ENCODE assay signal across 26 mouse cellular contexts in genomic region chr3:53027333-53027732, GRCm38 (mm10). TPM values are rescaled to one million over a fixed set of nuclear protein-coding genes. Genes with fewer than 3 reads are reported as not detected.
DNase-seq lines count a peak whose midpoint lies in the region; ATAC-seq and TF ChIP-seq lines count a peak whose summit lies in the region.
"Had no signal": no experiment of that assay in that cellular context is flagged by ENCODE, and none has a peak within 500 bp of the region (broad histone marks: within the 10 kb centered on the region; RNA-seq: fewer than 3 reads in every experiment).

No protein-coding gene starts in this region.

- no peak for TF ChIP-seq POLR2A in heart, adult 2 months (IDR thresholded peaks at IDR 0.05; ENCODE audit: insufficient read depth, low read depth, low read length)
- no peak for TF ChIP-seq POLR2A in CH12.LX (IDR thresholded peaks at IDR 0.05; ENCODE audit: low read depth, low read length)

- H3K9me3 ChIP-seq in heart, postnatal 0 days (replicated peaks; ENCODE audit: control insufficient read depth, low read length) = no peaks in the 10 kb centered on the region
- no peaks in the 10 kb centered on the region for H3K9me3 ChIP-seq in CH12.LX (replicated peaks; ENCODE audit: low read length)
- H3K9me3 ChIP-seq: embryonic facial prominence, embryonic 10.5 days; embryonic facial prominence, embryonic 12.5 days; forebrain, embryonic 10.5 days; forebrain, embryonic 12.5 days had no signal

- no peak overlapping the region for H3K27ac ChIP-seq in heart, postnatal 0 days (ENCODE audit: low read depth)
- no peak overlapping the region for H3K27ac ChIP-seq in heart, adult 2 months
- no peak overlapping the region for H3K27ac ChIP-seq in CH12.LX (ENCODE audit: insufficient read depth, low read depth)
- H3K27ac ChIP-seq: embryonic facial prominence, embryonic 10.5 days; embryonic facial prominence, embryonic 12.5 days; forebrain, embryonic 10.5 days; forebrain, embryonic 12.5 days had no signal

- TF ChIP-seq RAD21 in CH12.LX (IDR thresholded peaks at IDR 0.05; ENCODE audit: low read depth, low read length) = no peak

- H3K4me2 ChIP-seq in heart, postnatal 0 days (ENCODE audit: low read depth, low read length) = no peak overlapping the region
- H3K4me2 ChIP-seq in CH12.LX (ENCODE audit: insufficient read depth, low read depth, poor library complexity, severe bottlenecking) = no peak overlapping the region
- H3K4me2 ChIP-seq: embryonic facial prominence, embryonic 12.5 days; forebrain, embryonic 12.5 days had no signal

- no peak for DNase-seq in heart, postnatal 0 days (ENCODE audit: low spot score)
- DNase-seq in heart, adult 2 months = no peak
- DNase-seq in 416B (ENCODE audit: low read depth) (peak; percentile 35), CH12.LX (ENCODE audit: extremely low read depth) (peak; percentile 9)
- no peak for DNase-seq in natural killer cell, adult 2 months (ENCODE audit: low spot score in 2 of 2)
- DNase-seq: adrenal gland, adult 8-10 months; adrenal gland, postnatal 14 days; adrenal gland, postnatal 36 days; B cell, adult 2 months; cerebellum, adult 11-12 months; cerebellum, adult 2 months; cerebellum, adult 9-10 months; cerebellum, postnatal 10 days; cerebellum, postnatal 25 days had no signal

- in situ Hi-C loops in CH12.LX (cut with MboI; ENCODE audit: low pct_ligation_motif_present, low pct_unique_long_range_greater_than_20kb, low sequenced_read_pairs) = no loop called here

- H3K27me3 ChIP-seq in heart, postnatal 0 days (ENCODE audit: control insufficient read depth, insufficient read depth, low read length) = no peaks in the 10 kb centered on the region
- no peaks in the 10 kb centered on the region for H3K27me3 ChIP-seq in heart, adult 2 months (ENCODE audit: control insufficient read depth, insufficient read depth, low read length)
- no peaks in the 10 kb centered on the region for H3K27me3 ChIP-seq in CH12.LX (replicated peaks)
- H3K27me3 ChIP-seq: embryonic facial prominence, embryonic 12.5 days; forebrain, embryonic 12.5 days; Patski had no signal

- no peak for TF ChIP-seq CTCF in heart, postnatal 0 days (IDR thresholded peaks at IDR 0.05; ENCODE audit: low read depth)
- TF ChIP-seq CTCF in heart, adult 2 months (IDR thresholded peaks at IDR 0.05) = no peak
- TF ChIP-seq CTCF in CH12.LX (conservative IDR thresholded peaks at IDR 0.05 in 1 of 2, IDR thresholded peaks at IDR 0.05 in 1 of 2; ENCODE audit: low read depth in 2 of 2, low read length in 2 of 2) = no peak

- H3K79me2 ChIP-seq in heart, adult 2 months (replicated peaks; ENCODE audit: control insufficient read depth, insufficient read depth, low read length) = no peaks in the 10 kb centered on the region
- no peaks in the 10 kb centered on the region for H3K79me2 ChIP-seq in CH12.LX (replicated peaks; ENCODE audit: control insufficient read depth, extremely low read depth, insufficient read depth, poor library complexity, severe bottlenecking)

- peaks cover 1% of the 10 kb centered on the region; the same call in 1 of the 2 replicates for H3K4me1 ChIP-seq in heart, postnatal 0 days (ENCODE audit: control insufficient read depth, insufficient read depth)
- H3K4me1 ChIP-seq in heart, adult 2 months (ENCODE audit: control insufficient read depth, insufficient read depth, low read length) = no peaks in the 10 kb centered on the region
- no peaks in the 10 kb centered on the region; a peak in 1 of 4 replicates for H3K4me1 ChIP-seq in CH12.LX (ENCODE audit: control insufficient read depth in 1 of 2, insufficient read depth in 2 of 2)
- H3K4me1 ChIP-seq: embryonic facial prominence, embryonic 10.5 days; embryonic facial prominence, embryonic 12.5 days; forebrain, embryonic 10.5 days; forebrain, embryonic 12.5 days had no signal

- intact Hi-C loops in heart, adult 2 months (cut with DNase I) = no loop called here

- dilution Hi-C loops in CH12.LX (cut with MboI; ENCODE audit: extremely low pct_ligation_motif_present, extremely low pct_unique_long_range_greater_than_20kb, low sequenced_read_pairs) = no loop called here

- ATAC-seq in heart, postnatal 0 days (ENCODE audit: insufficient read depth, low read depth) = 0 out of 2 replicates have a peak, but pooled peaks have one; percentile 36
- ATAC-seq in granulocyte monocyte progenitor cell, adult 5-6 weeks (replicated peaks; ENCODE audit: poor library complexity, severe bottlenecking) = peak; percentile 57
- ATAC-seq in erythroid progenitor cell, adult 5-6 weeks (replicated peaks; ENCODE audit: low FRiP score, poor library complexity, severe bottlenecking) = no peak
- ATAC-seq: activated CD4-positive, CD25-positive, alpha-beta regulatory T cell, adult 4 months; CD4-positive, CD25-positive, alpha-beta regulatory T cell, adult 4 months; forebrain, embryonic 14.5 days; forebrain, embryonic 16.5 days; Patski had no signal

- H3K4me3 ChIP-seq in heart, postnatal 0 days (ENCODE audit: low read depth, low read length) = no peak overlapping the region
- no peak overlapping the region for H3K4me3 ChIP-seq in heart, adult 2 months
- no peak overlapping the region for H3K4me3 ChIP-seq in CH12.LX (replicated peaks in 1 of 3; ENCODE audit: low read depth in 2 of 3, low read length in 2 of 3, poor library complexity in 1 of 3)
- H3K4me3 ChIP-seq: embryonic facial prominence, embryonic 10.5 days; embryonic facial prominence, embryonic 12.5 days; forebrain, embryonic 10.5 days; forebrain, embryonic 12.5 days had no signal

- H3K36me3 ChIP-seq in heart, postnatal 0 days (replicated peaks; ENCODE audit: control insufficient read depth, insufficient read depth, low read length) = no peaks in the 10 kb centered on the region
- H3K36me3 ChIP-seq in heart, adult 2 months (ENCODE audit: control insufficient read depth, insufficient read depth, low read length) = no peaks in the 10 kb centered on the region
- H3K36me3 ChIP-seq in CH12.LX (replicated peaks in 1 of 2; ENCODE audit: control insufficient read depth in 1 of 2, insufficient read depth in 1 of 2, low read length in 1 of 2) = no peaks in the 10 kb centered on the region
- H3K36me3 ChIP-seq: embryonic facial prominence, embryonic 10.5 days; embryonic facial prominence, embryonic 12.5 days; forebrain, embryonic 10.5 days; forebrain, embryonic 12.5 days had no signal

- WGBS in heart, postnatal 0 days = 38% methylated on average over 4 of the region's 4 CpGs
- WGBS in heart, adult 2 months = 32% methylated on average over 4 of the region's 4 CpGs

- no peak overlapping the region for H3K9ac ChIP-seq in heart, postnatal 0 days (replicated peaks; ENCODE audit: low read depth, low read length)
- no peak overlapping the region for H3K9ac ChIP-seq in heart, adult 2 months (ENCODE audit: low read depth, low read length)
- H3K9ac ChIP-seq in CH12.LX (ENCODE audit: insufficient read depth, low read depth) = no peak overlapping the region
- H3K9ac ChIP-seq: embryonic facial prominence, embryonic 12.5 days; forebrain, embryonic 12.5 days had no signal

- no peak for TF ChIP-seq EP300 in heart, postnatal 0 days (IDR thresholded peaks at IDR 0.05; ENCODE audit: low read depth)
- TF ChIP-seq EP300 in heart, adult 2 months (IDR thresholded peaks at IDR 0.05; ENCODE audit: insufficient read depth, low read depth, low read length) = no peak
- no peak for TF ChIP-seq EP300 in CH12.LX (IDR thresholded peaks at IDR 0.05; ENCODE audit: low read length)

TF ChIP-seq in CH12.LX, 34 proteins besides CTCF, POLR2A, EP300 and RAD21:
- TF ChIP-seq MAFK (IDR thresholded peaks at IDR 0.05; ENCODE audit: insufficient replicate concordance, low read length) (no peak), RCOR1 (conservative IDR thresholded peaks at IDR 0.05; ENCODE audit: low read depth, low read length) (no peak), CHD2 (IDR thresholded peaks at IDR 0.05; ENCODE audit: low read length) (no peak), GABPA (IDR thresholded peaks at IDR 0.05; ENCODE audit: insufficient replicate concordance, low read depth, low read length) (no peak), BHLHE40 (IDR thresholded peaks at IDR 0.05; ENCODE audit: low read depth, low read length) (0 out of 2 replicates have a peak, but pooled peaks have one; percentile 17), TBP (conservative IDR thresholded peaks at IDR 0.05; ENCODE audit: low read depth, low read length) (no peak)

RNA-seq across cellular contexts. Expression of gene Cog6, which starts 10.3 kb away (rescaled TPM):
- total RNA-seq in heart, postnatal 0 days (2014; rRNA removed; ENCODE audit: low replicate concordance) = 51.8 and 64.5 TPM in 2 replicates
- 54.4 and 54.7 TPM in 2 replicates for polyA plus RNA-seq in heart, postnatal 0 days (2015; fragmentation: Nextera tagmentation; extraction: Ambion mirVana)
- 10 to 100 TPM; 48.3 to 59.6 TPM for total RNA-seq in heart, adult 2 months (2021)
- 37.1 and 61.5 TPM in 2 replicates for polyA plus RNA-seq in heart, adult 2 months (2012; rRNA removed)
- total RNA-seq in CH12.LX (2012; rRNA removed) (17.7 and 18.4 TPM in 2 replicates), CH12.LX (2014; rRNA removed) (25.5 and 25.8 TPM in 2 replicates)
- polyA plus RNA-seq in CH12.LX (2012; ENCODE audit: insufficient read length, low read depth) = 15.6 and 15.9 TPM in 2 replicates
- total RNA-seq in granulocyte monocyte progenitor cell, adult 5-6 weeks (2014; fragmentation: Nextera tagmentation) = 17.6 and 20.6 TPM in 2 replicates
- total RNA-seq in granulocyte monocyte progenitor cell, adult 5-6 weeks (2017) = 20.0 and 27.8 TPM in 2 replicates
- total RNA-seq in erythroid progenitor cell, adult 5-6 weeks (2015; ENCODE audit: low replicate concordance) = 5.4 and 20.2 TPM in 2 replicates
- 4.0 and 10.7 TPM in 2 replicates for total RNA-seq in erythroid progenitor cell, adult 5-6 weeks (2017; ENCODE audit: low replicate concordance)

RNA-seq across cellular contexts. Expression of gene Lhfp, which starts 14.0 kb away (rescaled TPM):
- 78.0 and 101 TPM in 2 replicates for total RNA-seq in heart, postnatal 0 days (2014; rRNA removed; ENCODE audit: low replicate concordance)
- 87.2 and 94.9 TPM in 2 replicates for polyA plus RNA-seq in heart, postnatal 0 days (2015; fragmentation: Nextera tagmentation; extraction: Ambion mirVana)
- 10 to 100 TPM; 51.4 to 53.5 TPM for total RNA-seq in heart, adult 2 months (2021)
- polyA plus RNA-seq in heart, adult 2 months (2012; rRNA removed) = 79.4 and 143 TPM in 2 replicates
- total RNA-seq in CH12.LX (2012; rRNA removed) (not detected in 2 replicates), CH12.LX (2014; rRNA removed) (not detected in 2 replicates)
- not detected in 2 replicates for polyA plus RNA-seq in CH12.LX (2012; ENCODE audit: insufficient read length, low read depth)
- not detected in 2 replicates for total RNA-seq in granulocyte monocyte progenitor cell, adult 5-6 weeks (2014; fragmentation: Nextera tagmentation)
- not detected in 2 replicates for total RNA-seq in granulocyte monocyte progenitor cell, adult 5-6 weeks (2017)
- total RNA-seq in erythroid progenitor cell, adult 5-6 weeks (2015; ENCODE audit: low replicate concordance) = 1.1 TPM in 1 of 2 replicates, not detected in the other
- 1.4 TPM in 1 of 2 replicates, not detected in the other for total RNA-seq in erythroid progenitor cell, adult 5-6 weeks (2017; ENCODE audit: low replicate concordance)
- total RNA-seq: MEL had no signal

Comparison
In these comparisons a context has a peak if more than half of its experiments do, and no peak if none do; other contexts are left out.
1. DNase-seq: peak in 416B (single experiment) and CH12.LX (single experiment); none in heart, postnatal 0 days (single experiment), heart, adult 2 months (0 of 2) and natural killer cell, adult 2 months (0 of 2).
2. RNA of gene Lhfp, which starts 14.0 kb away (total RNA-seq): 78.0 to 101 TPM in heart, postnatal 0 days and 51.4 to 53.5 TPM in heart, adult 2 months; 1.1 to 1.4 TPM in erythroid progenitor cell, adult 5-6 weeks, not detected in granulocyte monocyte progenitor cell, adult 5-6 weeks and not detected in CH12.LX; every median in the first group is over 10 times any median in the second.